In genomic region chr7:123215138-123215537, GRCm38 (mm10) we compare ENCODE assay signal across 16 mouse cellular contexts. TPM values are rescaled to one million over a fixed set of nuclear protein-coding genes. Genes with fewer than 3 reads are reported as not detected.
"Had no signal": no experiment of that assay in that cellular context is flagged by ENCODE, and none has a peak within 500 bp of the region (broad histone marks: within the 10 kb centered on the region; RNA-seq: fewer than 3 reads in every experiment).

No protein-coding gene starts in this region.

- DNase-seq: layer of hippocampus, adult 9-11 months; layer of hippocampus, postnatal 36 days; left cerebral cortex, postnatal 4 days; lung, adult 18-20 months; midbrain, embryonic 14.5 days; right cerebral cortex, adult 18-20 months; right cerebral cortex, postnatal 25 days; thymus, adult 2 months; thymus, postnatal 25 days had no signal

- H3K27me3 ChIP-seq: limb, embryonic 13.5 days; neural tube, embryonic 15.5 days had no signal

- H3K9me3 ChIP-seq: limb, embryonic 13.5 days; midbrain, embryonic 10.5 days; neural tube, embryonic 15.5 days had no signal

- H3K4me3 ChIP-seq: limb, embryonic 13.5 days; midbrain, embryonic 10.5 days; myocyte; neural tube, embryonic 15.5 days had no signal

- H3K4me2 ChIP-seq: limb, embryonic 13.5 days; neural tube, embryonic 15.5 days had no signal

- H3K27ac ChIP-seq: limb, embryonic 13.5 days; liver, embryonic 14.5 days; neural tube, embryonic 15.5 days; stomach, postnatal 0 days had no signal

- H3K9ac ChIP-seq: limb, embryonic 13.5 days; liver, embryonic 14.5 days; neural tube, embryonic 15.5 days had no signal

- H3K36me3 ChIP-seq: limb, embryonic 13.5 days; midbrain, embryonic 10.5 days; neural tube, embryonic 15.5 days had no signal

RNA-seq across cellular contexts. Expression of gene Slc5a11, which starts 0.6 kb away (rescaled TPM):
- total RNA-seq: left cerebral cortex, postnatal 4 days had no signal
- polyA plus RNA-seq: myocyte; neural tube, embryonic 11.5 days had no signal
